Mouse (Mus musculus) kidney, postnatal 36 days (tissue): ENCODE results near the gene Ica1.

Source experiments
- DNase-seq, 2 experiments: peaks; one replicate each; pipeline ENCODE4 v3.0.0; 2021 to 2022; ENCODE audit warnings: mixed read lengths in 2 of 2

Gene Ica1

DNA sequence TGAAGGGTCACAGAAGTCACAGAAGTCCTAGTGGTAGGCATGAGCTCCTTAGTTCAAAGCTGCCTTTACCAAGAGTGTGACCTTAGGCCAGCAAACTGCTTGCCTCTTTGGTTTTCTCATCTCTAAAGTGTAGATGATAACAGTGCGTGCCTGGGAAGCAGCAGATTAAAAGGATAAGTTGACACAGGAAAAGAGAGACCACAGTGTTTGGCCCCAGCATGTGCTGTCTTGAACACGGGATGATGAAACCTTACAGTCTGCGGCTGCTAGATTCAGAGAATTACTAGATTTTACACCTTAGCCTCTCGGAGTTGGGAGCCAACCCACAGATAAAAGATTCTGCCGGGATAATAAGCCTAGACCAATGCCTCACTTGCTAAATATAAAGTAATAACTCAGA lies 137.4 kb downstream of the Ica1 start:
- no peak for DNase-seq

DNA sequence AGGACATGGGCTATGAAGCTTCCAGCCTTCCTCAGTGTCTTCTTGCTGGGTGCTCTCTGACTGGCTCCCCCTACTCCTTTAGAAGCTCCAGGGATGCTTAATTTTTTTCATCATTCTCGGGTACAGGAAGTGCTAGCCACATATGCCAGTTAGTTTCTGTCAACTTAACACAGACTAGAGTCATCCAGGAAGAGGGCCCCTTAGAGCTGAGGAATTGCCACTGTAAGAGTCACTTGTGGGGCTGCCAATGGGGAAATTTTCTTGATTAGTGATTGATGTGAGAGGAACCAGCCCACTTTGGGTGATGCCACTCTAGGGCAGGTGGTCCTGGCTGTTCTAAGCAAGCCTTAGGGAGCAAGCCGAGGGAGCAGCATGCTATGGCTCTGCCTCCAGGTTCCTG lies 138.8 kb downstream of the Ica1 start:
- no peak for DNase-seq

DNA sequence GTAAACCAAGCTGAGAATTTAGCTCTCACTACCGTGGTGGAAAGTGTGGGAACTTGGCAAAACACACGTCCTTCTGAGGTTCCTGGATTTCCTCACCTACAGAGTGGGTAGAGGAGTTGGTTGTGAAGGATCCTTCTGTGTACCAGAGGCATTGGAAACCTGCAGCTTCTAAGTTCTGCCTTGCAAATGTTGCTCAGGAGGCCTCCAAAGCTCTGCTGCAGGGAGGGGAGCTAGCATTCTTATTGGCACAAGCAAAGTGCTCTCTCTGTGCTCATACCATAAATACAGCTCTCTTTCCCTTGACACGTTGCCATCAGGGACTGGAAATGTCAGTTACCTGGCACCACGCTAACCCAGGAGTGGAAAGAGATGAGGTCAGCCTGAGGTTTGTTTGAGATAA lies 139.4 kb downstream of the Ica1 start:
- DNase-seq, result no peak

DNA sequence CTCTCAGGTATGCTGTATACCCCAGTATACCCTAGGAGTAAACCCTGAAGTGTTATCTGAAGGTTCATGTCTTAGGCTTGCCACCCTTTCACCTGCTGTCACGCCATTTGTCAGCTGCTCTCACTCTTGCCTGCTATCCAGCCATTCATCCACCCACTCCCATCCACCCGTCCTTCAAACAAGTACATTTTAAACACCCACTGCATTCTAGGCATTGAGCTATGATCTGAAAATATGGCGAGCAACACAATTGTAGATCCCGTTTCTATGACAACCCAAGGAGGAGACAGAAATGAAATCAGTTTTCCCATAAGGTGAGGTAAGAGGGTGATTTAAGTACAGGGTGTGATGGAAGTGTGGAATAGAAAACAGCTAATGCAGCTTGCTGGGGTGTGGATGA lies 140.2 kb downstream of the Ica1 start:
- DNase-seq, result no peak

DNA sequence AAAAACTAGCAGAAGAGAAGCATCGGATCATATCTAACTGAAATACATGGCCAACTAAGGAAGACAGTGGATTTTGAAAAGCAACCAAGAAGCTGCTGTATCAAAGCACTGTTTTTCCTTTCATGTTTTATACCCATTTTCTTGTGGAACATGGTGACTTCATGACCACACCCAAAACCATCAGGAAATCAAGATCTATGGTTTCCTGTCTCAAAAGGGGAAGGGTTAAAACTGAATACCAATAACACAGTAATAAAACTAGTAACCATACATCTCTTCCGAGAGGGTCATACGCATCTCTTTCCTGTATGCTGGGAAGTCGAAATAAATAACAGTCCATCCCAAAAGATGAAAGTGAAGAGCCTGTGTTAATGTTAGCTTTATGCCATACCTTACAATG lies 145.6 kb downstream of the Ica1 start:
- DNase-seq, result no peak

DNA sequence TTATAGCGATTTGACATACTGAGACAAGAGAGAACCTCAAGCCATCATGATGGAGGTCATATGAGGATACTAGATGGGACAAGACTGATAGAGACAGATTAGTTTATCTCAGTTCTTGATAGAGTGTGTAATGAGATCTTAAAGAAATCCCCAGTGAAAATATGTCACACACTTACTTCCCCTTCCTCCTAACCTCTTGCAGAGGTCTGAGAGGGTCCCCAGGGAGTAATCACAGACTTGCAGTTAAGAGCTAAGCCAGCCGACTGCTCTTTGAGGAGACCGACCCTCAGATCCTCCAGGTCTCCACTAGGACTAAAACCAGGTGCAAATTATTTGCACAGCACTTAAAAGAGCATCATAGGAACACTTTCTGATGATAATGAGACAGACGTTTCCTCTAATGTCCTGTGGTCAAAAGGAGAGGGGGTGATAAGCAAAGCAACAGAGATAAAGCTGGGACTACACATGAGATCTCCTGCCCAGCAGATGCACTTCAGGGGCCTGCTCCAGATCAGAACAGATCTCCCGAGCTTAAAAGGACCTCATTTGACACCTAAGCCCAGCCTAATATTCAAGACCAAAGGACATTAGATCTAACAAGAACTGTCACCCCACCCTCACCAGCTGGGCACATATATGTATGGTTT lies 146.2 kb downstream of the Ica1 start:
- no peak for DNase-seq

DNA sequence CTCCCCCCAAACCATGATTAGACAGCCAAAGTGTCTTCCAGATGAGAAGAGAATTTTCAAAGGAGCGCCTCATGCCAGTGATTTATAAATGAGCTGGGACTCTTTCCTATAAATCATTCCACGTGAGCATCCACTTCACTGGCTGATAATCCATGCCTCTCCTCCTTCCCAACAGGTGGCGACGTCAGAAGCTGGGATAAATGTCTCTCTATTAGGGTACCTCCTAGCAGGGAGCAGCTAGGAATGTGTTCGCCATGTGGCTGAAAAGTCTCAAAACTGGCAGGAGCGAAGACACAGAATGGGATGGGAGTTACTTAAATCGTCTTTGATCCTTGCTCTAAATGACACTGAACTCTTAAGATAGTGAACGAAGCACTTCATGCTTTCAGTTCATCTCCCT lies 146.9 kb downstream of the Ica1 start:
- DNase-seq, result no peak

DNA sequence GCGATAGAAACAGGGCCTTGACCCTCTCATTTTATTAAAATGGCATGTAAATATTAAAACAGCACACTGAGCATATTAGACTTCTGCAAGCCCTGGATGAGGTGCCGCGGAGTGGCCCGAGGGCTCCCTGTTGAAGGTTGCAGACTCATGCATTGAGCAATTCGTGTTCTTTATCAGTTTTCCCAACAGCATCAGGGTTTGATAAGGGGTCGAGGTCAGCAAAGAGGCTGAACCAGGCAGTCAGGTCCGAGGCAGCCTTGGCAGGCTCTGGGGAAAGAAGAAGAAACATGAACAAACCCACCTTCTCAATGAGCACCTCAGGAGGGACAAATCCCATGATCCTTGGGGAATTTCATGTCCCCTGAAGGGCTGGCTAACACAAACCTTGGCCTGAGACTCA lies 147.8 kb downstream of the Ica1 start:
- DNase-seq, result no peak

DNA sequence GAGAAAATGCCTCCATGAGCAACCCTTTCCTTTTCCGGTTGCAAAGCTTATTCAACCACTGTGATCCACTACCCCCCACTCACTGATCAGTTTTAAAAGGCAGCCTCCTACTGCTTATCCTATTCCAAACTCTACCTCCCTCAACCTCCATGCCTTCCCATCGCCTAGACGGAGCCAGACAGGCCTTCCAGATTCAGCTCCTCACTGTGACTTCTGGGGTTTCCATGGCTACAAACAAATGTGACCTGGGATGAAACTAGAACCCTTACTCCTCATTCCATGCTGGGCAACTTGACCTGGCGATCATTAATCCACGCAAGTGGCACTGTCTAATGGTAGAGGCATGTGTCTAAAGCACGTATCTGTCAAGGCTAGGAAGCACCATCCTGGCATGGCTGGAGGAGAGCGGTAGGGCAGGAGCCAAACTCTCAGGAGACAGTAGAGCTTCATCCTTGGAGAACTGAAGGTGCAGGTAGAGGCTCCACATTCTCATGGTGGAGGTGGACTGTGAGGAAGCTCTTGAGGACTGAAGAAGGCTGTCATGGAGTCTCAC lies 149.5 kb downstream of the Ica1 start:
- no peak for DNase-seq

DNA sequence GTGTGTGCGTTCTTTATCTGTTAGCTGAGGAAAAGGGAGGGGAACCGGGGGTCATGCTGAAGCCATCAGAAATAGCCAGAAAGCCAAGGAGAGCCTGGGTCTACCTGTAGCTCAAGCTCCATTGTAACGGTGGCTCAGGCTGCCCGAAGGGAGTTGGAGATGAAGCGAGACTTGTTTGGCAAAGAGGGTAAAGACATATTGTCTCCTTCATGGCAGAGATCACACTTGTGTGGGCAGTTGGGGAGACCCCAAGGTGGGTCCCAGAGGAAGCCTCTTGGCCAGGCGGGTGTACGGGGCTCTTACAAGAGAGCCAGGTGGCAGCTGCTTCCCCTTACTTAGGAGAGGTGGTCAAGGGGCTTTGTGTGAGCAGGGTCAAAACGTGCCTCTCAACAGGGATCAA lies 150.1 kb downstream of the Ica1 start:
- DNase-seq, result no peak

DNA sequence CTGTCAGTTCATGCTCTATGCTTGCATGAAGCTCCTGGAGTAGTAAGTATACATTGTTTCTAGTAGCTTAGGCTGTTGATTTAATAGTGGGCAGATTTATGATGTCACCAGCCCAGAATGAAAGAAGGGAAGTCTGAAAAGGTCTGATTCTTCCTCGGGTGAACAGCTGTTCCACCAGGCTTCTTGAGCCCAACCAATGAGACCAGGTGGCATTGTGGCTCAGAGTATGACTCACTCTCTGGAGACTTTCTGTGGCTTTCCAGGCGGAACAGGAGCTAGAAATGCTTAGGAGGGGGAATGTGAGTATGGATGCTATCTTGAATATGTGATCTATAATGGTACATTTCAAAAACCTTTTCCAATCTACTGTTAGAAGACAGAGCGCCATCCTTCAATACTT lies 155.2 kb downstream of the Ica1 start:
- no peak for DNase-seq

DNA sequence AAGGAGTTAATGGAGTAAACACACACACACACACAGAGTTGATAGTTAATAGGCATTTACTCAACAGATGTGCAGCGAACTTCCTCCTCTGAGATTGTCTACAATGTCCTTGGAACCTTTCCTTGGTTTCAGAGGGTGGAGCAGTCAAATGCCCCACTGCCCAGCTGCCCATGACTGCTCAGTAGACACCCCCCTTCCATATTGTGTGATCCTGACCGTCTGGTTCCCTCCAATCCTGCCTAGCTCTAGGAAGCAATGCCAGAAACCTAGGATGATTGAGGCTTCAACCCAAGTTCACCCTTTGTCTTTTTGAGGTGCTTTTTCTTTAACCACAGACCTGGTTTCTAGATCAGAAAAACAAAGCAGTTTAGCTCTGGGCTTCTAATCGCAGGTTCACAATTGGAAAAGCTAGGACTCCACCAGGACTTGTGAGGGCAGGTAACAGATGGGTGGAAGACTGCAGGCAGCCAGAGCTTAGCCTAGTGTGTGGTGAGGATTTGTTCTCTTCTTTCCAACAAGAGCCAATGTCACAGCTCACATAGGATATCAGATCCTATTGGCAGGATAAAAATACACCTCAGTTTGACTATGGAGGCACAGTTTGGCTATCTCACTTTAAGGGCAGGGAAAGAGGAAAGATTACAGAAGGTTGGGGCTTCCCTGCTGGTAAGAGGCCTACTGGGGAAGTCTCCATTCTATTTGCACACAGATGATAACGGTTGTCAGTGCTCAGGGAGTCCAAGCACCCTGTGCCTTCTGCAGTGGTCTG lies 158.5 kb downstream of the Ica1 start:
- DNase-seq, result no peak

DNA sequence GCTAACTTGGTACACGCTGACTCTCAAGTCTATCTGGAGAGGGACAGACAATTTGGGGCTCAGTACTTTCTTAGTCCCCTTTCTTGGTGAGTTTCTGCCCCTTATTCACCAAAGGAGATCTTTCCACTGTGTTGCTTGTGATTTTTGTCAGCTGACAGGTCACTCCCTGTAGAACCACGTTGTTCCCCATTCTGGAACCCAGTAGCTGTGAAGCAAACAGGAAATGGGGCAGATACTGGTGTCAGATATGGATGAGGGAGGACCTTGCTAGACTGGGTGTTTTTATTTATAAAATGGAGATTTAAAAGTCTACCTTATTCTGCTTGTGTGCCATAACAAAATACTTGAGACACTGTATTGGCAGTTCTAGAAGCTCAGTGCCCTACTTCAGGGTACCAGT lies 160.9 kb downstream of the Ica1 start:
- DNase-seq, result no peak

DNA sequence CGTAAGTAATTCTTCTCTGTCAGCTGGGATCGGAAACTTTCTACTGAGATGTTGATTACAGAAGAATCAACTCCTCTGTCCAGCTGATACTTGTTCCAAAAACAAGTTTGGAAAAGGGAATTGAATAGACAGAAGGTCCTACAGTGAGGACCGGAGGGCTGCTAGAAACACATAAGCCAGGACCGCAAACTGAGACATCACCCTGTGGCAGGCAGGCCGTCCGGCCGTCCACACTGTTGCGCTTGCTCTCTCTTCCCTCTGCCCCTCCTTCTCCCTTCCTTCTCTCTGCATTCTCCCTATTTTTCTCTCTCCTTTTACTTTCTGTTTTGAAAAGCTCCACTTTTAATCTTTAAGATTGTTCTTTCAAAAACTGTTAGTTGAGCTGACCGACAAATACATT lies 186.6 kb downstream of the Ica1 start:
- no peak for DNase-seq

DNA sequence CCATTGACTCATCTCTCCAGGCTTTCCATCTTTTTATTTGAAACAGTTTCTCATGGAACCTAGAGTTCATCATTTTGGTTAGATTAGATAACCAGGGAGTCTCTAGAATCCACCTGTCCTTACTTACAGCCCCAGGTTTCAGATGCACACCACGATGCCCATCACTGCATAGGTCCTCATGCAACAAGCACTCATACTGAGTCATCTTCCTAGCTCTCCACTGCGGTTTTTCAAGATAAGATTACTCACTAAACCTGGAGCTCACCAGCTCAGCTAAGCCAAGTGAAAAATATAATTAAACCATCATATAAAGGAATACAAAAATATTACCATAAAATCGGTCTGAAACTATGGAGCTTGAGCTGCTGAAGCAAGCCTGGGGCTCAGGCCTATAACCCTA lies 194.4 kb downstream of the Ica1 start:
- no peak for DNase-seq

DNA sequence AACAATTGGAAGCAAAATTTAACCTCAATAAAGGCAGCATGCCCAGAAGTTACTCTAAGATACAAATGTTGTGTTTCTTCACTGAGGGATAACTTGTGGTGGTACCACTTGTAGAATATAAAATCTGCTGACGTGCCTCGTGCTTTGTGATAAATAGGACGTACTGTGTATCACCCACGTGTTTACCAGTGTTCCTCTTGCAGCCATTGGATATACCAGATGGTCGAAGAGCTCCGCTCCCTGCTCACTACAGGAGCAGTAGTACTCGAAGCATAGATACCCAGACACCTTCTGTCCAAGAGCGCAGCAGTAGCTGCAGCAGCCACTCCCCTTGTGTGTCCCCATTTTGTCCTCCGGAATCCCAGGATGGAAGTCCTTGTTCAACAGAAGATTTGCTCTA lies 195.9 kb downstream of the Ica1 start:
- DNase-seq, result no peak
